Mouse (Mus musculus): ENCODE data around the gene Ttll13.

Ttll13 gene

DNA sequence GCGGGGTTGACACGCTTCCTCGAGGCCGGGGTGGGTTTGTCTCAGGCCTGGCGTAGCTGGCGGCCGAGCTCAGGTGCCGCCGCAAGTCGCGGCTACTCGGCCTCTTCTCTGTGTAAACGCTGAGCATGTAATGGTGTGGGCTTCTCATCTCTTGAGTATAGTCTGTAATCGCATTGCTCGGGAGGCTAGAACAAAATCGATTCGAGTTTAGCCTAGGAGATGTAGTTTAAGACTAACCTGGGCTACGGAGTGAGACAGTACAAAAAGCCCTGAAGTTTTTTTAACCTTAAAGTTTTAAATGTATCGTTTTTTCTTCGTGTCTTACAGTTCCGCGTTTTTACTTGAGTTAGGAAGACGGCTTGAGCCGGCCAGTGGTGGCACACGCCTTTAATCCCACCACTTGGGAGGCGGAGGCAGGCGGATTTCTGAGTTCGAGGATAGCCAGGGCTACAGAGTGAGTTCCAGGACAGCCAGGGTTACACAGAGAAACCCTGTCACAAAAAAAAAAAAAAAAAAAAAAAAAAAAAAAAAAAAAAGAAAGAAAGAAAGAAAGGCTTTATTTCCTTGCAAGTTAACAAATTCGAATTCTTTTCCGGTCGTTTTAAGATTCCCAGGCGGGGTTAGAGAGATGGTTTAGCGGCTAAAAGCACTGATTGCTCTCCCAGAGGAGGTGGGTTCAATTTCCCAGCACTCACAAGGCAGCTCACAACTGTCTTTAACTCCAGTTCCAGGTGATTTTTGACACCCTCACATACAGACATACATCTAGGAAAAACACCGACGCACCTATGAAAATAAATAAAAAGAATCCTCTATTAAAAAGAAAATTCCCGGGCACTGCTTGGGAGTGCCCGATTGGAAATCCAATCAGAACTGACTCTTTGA, 48.8 kb downstream of the Ttll13 start:
- in situ Hi-C loops (cut with MboI; ENCODE audit: low pct_unique_long_range_greater_than_20kb in 1 of 2, low sequenced_read_pairs in 2 of 2, unreplicated experiment in 1 of 2) = no loop called here

DNA sequence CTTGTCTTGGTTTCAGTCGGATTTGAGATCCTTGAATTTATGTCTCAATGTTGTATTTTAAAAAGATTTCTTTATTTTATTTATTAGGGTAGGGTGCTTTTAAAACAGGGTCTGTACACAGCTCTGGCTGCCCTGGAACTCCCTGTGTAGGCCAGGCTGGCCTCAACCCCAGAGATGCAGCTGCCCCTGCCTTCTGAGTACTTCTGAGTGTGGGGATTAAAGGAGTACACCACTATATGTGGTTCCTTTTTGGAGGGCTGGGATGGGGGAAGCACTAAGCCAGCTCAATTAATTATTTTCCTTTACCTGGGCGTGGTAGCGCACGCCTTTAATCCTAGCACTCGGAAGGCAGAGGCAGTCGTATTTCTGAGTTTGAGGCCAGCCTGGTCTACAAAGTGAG, 50.3 kb downstream of the Ttll13 start:
- in situ Hi-C loops (cut with MboI; ENCODE audit: low pct_unique_long_range_greater_than_20kb in 1 of 2, low sequenced_read_pairs in 2 of 2, unreplicated experiment in 1 of 2) = no loop called here

DNA sequence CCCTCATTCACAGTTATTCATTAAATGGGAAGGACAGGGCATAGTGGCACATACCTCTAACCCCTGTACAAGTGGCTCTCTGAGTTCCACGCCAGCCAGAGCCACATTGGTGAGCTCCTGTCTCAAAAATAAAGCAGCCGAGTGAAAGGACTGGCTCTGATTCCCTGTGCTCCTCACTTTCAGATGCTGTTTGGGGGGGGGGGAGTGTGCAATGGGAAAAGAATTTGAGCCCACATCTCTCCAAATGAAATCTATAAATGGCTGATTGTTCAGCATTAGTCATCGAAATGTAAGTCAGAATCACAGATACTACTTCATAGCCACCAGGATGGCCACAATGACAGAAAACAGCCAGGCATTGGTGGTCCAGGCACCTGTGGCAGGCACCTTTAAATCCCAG, 50.9 kb downstream of the Ttll13 start:
- in situ Hi-C loops (cut with MboI; ENCODE audit: low pct_unique_long_range_greater_than_20kb in 1 of 2, low sequenced_read_pairs in 2 of 2, unreplicated experiment in 1 of 2) = no loop called here

DNA sequence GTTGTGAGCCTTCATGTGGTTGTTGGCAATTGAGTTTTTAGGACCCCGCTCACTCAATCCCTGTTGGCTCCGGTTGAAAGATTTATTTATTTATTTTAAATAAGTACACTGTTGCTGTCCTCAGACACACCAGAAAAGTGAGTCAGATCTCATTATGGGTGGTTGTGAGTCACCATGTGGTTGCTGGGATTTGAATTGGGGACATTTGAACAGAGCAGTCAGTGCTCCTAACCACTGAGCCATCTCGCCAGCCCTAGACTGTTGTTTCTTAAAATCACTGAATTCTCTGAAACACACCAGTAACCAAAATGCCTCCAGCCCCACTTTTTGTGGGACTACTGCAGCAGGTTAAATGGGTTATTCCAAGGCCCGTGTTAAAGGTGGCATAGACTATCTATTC, 52.6 kb downstream of the Ttll13 start:
- in situ Hi-C loops (cut with MboI; ENCODE audit: low pct_unique_long_range_greater_than_20kb in 1 of 2, low sequenced_read_pairs in 2 of 2, unreplicated experiment in 1 of 2) = no loop called here

DNA sequence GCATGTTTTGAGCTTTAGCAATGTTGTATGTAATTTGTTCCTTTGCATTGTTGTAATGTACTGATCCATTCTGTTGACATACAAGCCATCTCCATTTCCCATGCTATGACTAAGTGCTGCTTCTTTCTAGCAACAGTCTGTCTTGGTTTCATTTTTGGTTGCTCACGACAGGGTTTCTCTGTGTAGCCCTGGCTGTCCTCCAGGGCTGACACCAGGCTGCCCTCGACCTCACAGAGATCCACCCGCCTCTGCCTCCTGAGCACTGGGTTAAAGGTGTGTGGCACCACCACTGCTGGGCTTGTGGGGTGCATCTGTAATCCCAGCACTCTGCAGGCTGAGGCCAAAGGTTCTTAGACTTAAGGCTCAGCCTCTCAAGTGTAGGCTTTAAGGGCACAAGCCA, 53.4 kb downstream of the Ttll13 start:
- in situ Hi-C loops (cut with MboI; ENCODE audit: low pct_unique_long_range_greater_than_20kb in 1 of 2, low sequenced_read_pairs in 2 of 2, unreplicated experiment in 1 of 2) = no loop called here

DNA sequence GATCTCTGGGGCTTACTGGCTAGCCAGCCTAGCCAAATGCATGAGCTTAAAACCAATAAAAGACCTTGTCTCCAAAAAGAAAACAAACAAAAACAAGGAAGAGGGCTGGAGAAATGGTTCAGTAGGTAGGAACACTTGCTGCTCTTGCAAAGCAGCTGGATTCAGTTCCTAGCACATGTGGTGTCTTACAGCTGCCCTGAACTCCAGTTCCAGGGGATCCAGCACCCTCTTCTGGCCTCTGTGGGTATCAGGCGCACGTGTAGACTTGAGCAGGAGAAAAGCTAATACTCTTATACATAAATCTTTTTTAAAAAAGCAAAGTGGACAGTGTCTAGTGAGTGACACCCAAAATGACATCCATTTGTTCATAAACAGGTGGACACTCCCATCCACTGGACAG, 55.3 kb downstream of the Ttll13 start:
- in situ Hi-C loops (cut with MboI; ENCODE audit: low pct_unique_long_range_greater_than_20kb in 1 of 2, low sequenced_read_pairs in 2 of 2, unreplicated experiment in 1 of 2) = loop anchor here (10.0 to 25.0 kb wide), 3 partner anchors 614 to 864 kb away; no protein-coding TSS in a partner anchor

DNA sequence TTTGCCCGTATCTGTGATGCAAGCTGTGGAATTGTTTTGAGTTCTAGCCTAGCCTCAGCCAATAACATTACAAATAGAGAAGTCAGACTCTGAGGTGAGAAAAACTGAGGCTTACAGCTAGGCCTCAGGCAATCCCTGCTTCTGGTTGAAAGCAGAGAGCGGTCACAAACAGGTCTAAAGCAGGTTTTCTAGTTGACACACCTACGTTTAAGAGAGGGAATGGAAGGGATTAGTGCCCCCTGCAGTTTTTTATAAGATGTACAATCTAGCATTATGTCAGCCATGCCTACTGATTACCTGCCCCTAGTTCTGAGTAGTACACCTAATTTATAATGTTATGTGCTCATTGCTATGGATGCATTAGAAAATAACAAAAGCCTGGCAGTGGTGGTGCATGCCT, 61.6 kb downstream of the Ttll13 start:
- in situ Hi-C loops (cut with MboI; ENCODE audit: low pct_unique_long_range_greater_than_20kb in 1 of 2, low sequenced_read_pairs in 2 of 2, unreplicated experiment in 1 of 2) = loop anchor here (10.0 to 25.0 kb wide), 3 partner anchors 620 to 870 kb away; no protein-coding TSS in a partner anchor
